Mouse (Mus musculus) fat pad, adult 2 months (tissue): ENCODE measurements around the gene Sell.

ENCODE experiments used
- DNase-seq: peaks from one replicate; pipeline ENCODE4 v3.0.0-alpha.2; 2011; ENCODE audit warnings: low read depth, low spot score; ENCODE audit errors: extremely low read depth

Sell gene

GRCm38 (mm10) chr1:164074606-164075140, 12.9 kb downstream of the Sell start:
- no peak for DNase-seq

DNA sequence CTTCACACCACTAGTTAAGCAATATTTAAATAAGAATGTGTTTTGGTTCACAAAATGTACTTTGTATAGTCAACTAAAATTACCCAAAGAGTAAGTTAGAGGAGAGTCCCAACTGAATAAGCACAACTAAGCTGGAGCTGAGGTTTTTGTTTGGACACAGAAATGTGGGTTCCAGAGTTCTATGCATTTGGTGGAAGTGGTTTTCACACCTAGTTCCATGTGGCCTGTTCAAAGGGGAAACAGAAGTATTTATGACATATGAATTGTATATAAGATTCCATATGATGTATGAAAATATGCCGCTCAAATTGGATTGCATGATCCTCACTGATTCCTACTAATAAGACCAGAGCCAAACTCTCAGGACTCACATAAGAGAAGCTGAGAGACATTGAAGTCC, 13.6 kb downstream of the Sell start:
- DNase-seq = no peak

GRCm38 (mm10) chr1:164076441-164076840, 14.7 kb downstream of the Sell start:
- DNase-seq = no peak

- DNase-seq = no peak
Measured at GRCm38 (mm10) chr1:164077031-164077430, 15.2 kb downstream of the Sell start.

DNA sequence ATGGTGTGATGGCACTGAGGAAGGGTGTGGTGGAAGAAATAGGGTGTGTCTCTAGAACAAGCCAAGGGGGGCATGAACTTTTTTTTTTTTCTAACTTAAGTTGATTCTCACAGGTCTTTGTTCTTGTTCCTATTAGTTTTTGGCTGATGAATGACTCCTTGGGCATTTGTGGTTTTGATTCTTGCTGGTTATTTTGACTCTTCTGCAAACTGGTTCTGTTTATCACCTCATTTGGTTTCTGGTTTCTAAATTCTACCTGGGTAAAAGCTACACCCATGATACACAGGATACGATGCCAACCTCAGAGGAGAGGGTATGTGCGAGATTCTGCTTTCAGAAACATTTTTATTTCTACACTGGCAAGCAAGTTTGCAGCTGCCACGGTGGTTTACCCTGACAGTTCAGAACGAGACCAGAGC, 16.6 kb downstream of the Sell start:
- no peak for DNase-seq

DNA sequence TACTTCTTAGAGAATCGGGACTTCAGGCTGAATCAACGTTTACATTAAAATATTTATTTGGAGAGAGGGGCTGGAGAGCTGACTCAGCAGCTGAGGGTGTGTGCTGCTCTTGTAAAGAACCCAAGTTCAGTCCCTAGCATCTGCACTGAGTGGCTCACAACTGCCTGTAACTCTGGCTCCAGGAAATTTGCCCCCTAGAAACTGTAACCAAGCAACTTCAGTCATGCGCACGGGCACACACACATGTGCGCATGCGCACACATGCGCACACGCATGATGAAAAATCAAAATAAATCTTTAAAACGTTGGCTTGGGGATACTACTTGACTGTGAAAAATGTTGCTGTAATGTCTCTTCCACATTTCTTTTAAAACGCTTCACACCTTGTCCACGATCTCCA, 17.3 kb downstream of the Sell start:
- DNase-seq = no peak

DNA sequence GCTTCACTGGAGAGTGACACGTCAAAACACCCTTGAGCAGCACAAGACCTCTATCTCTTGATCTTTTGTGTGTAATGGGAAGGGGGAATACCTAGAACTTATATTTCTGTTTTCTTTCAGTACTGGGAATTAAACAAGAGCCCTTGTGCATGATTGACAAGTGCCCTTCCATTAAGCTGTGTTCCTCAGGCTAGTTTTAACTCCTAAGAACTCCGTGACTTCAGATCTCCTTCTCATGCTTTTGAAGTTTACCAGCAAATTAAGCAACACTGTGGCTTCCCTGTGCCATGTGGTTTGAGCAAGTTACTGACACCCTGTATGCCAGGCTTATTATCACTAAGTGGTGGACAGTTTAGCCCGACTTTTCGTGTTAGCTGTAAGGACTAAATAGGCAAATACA, 21.3 kb downstream of the Sell start:
- no peak for DNase-seq

GRCm38 (mm10) chr1:164086797-164087196, 25.0 kb downstream of the Sell start:
- DNase-seq = no peak

- no peak for DNase-seq
Measured at GRCm38 (mm10) chr1:164087872-164088271, 26.1 kb downstream of the Sell start.

GRCm38 (mm10) chr1:164096780-164097179, 35.0 kb downstream of the Sell start:
- DNase-seq = no peak

DNA sequence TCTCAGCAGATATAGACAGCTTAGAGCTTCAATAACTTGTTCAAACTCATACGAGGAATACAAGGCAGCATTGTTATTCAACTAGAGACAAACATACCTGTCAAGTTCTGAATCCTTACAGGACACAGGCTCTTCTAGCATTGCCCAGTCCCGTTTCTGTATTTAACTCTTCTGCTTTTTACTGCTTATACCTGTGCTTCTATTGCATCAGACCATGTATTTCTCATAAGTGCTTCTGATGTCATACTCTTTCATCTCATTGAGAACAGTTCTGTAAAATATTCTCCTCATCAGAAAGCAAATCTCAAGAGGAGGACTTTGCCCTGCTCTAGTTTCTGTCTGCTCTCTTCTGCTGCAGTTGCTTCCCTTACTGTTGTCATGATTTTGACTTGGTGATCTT, 36.1 kb downstream of the Sell start:
- DNase-seq = no peak

DNA sequence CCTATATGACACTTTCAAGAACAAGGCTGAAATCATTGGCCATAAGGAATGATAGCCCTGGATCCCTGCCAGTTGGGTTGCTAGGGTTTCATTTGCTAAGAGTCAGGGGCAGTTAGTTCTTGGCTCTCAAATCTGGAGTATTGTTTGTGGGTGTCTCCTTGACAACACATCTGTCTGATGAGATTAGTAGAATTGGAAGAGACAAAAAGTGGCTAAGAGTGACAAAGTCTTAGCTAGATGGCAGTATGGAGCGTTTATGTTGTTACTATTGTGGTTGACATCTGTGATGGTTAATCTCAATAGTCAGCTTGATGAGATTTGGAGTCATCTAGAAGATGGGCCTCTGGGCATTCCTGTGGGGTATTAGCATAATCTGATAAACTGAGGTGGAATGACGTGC, 36.6 kb downstream of the Sell start:
- DNase-seq = no peak

- no peak for DNase-seq
Measured at GRCm38 (mm10) chr1:164109763-164110162, 48.0 kb downstream of the Sell start.

- no peak for DNase-seq
Measured at GRCm38 (mm10) chr1:164110591-164111329, 49.0 kb downstream of the Sell start.

DNA sequence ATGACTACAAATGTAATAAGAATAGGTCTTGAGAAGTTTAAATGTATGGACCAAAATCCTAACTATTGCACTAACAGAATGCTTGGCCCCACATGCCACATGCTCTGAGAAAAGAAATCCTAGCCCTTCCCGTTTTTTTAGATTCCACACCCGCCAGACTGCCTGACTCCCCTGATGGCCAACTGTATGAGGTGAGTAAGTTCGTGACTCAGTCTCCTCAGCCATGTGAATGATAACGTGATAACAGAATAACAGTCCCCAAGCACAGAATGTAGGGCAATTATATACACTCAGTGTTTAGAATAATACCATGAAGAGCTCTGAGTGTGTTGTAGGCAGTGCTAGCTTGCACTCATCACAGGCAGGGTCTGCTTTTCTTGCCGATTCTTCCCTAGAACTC, 52.5 kb downstream of the Sell start:
- DNase-seq = no peak

DNA sequence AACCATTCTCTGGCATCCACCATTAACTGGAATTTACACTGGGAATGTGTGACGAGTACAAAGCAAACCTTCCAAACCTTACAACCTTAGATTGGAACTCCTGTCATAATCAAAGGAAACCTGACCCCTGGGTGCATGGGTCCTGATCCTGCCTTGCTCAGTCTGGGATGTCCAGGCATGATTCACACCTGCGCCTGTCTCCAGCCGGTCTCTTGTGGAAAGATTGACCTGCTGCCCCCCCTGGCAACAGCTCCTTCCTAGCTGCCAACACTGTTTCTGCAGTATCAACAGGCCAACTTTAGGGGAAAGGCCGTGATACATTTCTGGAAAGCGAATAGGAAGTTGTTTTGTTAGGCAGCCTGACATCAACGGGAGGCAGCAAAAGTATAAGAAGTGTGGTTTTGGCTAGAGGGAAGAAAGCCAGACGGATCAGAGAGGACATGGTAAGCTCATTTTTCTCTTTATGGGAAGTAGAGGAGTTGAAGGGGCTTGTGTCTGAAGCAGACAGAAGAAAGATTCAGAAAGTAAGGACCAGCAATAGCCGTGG, 53.2 kb downstream of the Sell start, which contains the start of gene Selp:
Gene Selp (plus strand): TSS at position 318 of the 547 bp plus-strand sequence.
- no peak for DNase-seq

- no peak for DNase-seq
Measured at GRCm38 (mm10) chr1:164115647-164116046, 53.9 kb downstream of the Sell start.

DNA sequence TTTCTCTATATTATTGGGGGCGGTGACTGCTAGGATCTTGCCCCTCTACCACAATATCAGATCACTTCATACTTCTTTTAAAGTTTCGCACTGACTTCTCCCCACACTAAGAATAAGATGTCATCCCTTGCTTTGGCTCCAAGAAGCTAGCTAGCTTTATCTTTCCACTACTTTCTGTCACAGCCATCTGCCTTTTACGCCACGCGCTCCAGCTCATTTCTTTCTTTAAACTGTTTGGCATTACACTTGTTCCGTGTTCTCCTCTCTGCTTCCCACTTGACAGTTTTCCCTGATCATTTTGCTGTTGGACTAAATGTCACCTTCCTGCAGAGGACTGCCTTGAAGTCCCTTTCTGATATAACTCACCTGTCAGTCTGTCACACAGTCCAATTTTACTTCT, 56.1 kb downstream of the Sell start:
- DNase-seq = no peak

DNA sequence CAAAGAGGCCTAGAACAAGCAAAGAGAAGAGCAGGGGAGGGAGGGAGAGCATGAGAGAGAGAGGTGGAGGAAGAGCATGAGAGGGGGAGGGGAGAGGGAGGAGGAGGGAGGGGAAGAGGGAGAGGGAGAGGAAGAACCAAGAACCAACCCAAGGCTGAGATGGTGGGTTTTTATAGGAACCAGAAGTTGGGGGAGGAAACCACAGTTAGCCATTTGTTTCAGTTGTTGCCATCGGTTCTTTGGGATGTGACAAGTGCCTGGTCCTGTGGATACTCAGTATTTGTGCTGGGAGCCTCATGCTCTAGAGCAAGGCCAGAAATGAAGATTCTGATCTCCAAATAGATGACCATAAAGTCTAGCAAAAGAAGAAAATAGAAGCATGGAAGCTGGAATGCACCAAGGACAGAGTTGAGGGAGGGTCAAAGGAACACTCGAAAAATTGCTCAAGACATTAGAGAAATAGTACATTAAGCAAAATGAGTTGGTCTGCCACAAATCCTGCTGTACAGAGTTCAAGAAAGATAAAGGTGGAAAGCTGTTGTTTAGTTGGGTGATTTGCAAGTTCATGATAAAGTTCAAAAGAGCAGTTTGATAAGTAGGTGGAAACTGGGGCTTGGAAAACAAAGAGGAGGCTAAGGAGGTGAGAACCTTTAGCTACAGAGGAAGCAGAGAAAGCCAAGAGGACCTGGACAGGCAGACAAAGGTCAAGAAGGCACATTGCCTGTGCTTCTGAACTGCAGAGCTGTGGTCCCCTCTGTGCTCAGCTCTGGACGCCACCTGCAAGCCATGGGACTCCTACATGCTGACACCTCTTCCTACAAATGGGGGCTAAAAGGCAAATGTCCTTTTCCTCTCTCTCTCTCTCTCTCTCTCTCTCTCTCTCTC, 58.4 kb downstream of the Sell start:
- no peak for DNase-seq

GRCm38 (mm10) chr1:164120777-164121158, 59.0 kb downstream of the Sell start:
- DNase-seq = no peak

- no peak for DNase-seq
Measured at GRCm38 (mm10) chr1:164123836-164124235, 62.1 kb downstream of the Sell start.

DNA sequence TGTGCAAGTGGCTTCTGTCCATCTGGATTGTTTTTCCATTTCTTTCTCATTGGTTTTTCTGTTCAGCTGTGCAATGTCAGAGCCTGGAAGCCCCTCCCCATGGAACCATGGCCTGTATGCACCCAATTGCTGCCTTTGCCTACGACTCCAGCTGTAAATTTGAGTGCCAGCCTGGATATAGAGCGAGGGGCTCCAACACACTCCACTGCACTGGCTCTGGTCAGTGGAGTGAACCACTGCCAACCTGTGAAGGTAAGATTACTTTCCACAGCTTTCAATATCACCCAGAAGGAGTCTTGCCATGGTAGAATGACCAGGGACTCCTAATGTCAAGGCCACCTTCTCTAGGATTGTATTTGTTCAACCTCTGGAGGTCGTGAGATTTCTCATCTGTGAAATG, 68.2 kb downstream of the Sell start:
- no peak for DNase-seq
